ENCODE assay signal across 8 mouse cellular contexts in genomic region chr17:45686093-45686619, GRCm38 (mm10). TPM values are rescaled to one million over a fixed set of nuclear protein-coding genes. Genes with fewer than 3 reads are reported as not detected.
A peak's percentile ranks its signal among the peaks of the same experiment; 100 is the strongest.
DNase-seq lines count a peak whose midpoint lies in the region; ATAC-seq and TF ChIP-seq lines count a peak whose summit lies in the region.

TSS of gene Mrpl14 (plus strand) at chr17:45686322.

- H3K9me3 ChIP-seq in CH12.LX (replicated peaks; ENCODE audit: low read length): peaks cover 3% of the 10 kb centered on the region
- no peaks in the 10 kb centered on the region for H3K9me3 ChIP-seq in forebrain, embryonic 13.5 days (replicated peaks)
- H3K9me3 ChIP-seq in liver, postnatal 0 days (ENCODE audit: low read length): no peaks in the 10 kb centered on the region
- no peaks in the 10 kb centered on the region for H3K9me3 ChIP-seq in neural tube, embryonic 14.5 days (ENCODE audit: control insufficient read depth, low read length)

- H3K4me1 ChIP-seq in CH12.LX (ENCODE audit: control insufficient read depth in 1 of 2, insufficient read depth in 2 of 2): peaks cover 4 to 27% of the 10 kb centered on the region in 2 experiments
- H3K4me1 ChIP-seq in forebrain, embryonic 13.5 days: peaks cover 29% of the 10 kb centered on the region
- H3K4me1 ChIP-seq in liver, postnatal 0 days (ENCODE audit: insufficient read depth): peaks cover 21% of the 10 kb centered on the region
- peaks cover 14% of the 10 kb centered on the region; the same call in 1 of the 2 replicates for H3K4me1 ChIP-seq in neural tube, embryonic 14.5 days (ENCODE audit: control insufficient read depth, insufficient read depth, low read length)

- no peak for TF ChIP-seq EP300 in CH12.LX (IDR thresholded peaks at IDR 0.05; ENCODE audit: low read length)
- TF ChIP-seq EP300 in liver, postnatal 0 days (IDR thresholded peaks at IDR 0.05; ENCODE audit: low read depth): no peak

- peak; percentile 87 for DNase-seq in CH12.LX (ENCODE audit: extremely low read depth)
- peak; percentile 91 for DNase-seq in c-Kit-positive CD71-positive TER-119-positive erythroid progenitor cells, embryonic 14.5 days (ENCODE audit: low spot score)
- peak; percentile 93 to 95 for DNase-seq in heart, postnatal 10 days
- DNase-seq in large intestine, adult 2 months (ENCODE audit: low read depth, low spot score): no peak
- DNase-seq in liver, postnatal 0 days: peak; percentile 96
- peak; percentile 99 for DNase-seq in testis, postnatal 10 days (ENCODE audit: low spot score)

- H3K4me2 ChIP-seq in CH12.LX (ENCODE audit: insufficient read depth, low read depth, poor library complexity, severe bottlenecking): peak within 1 kb of the TSS; percentile 85
- peak within 1 kb of the TSS; percentile 79 for H3K4me2 ChIP-seq in forebrain, embryonic 13.5 days
- peak within 1 kb of the TSS; percentile 100 for H3K4me2 ChIP-seq in liver, postnatal 0 days (ENCODE audit: low read depth, low read length)
- H3K4me2 ChIP-seq in neural tube, embryonic 14.5 days (ENCODE audit: low read depth, low read length): peak within 1 kb of the TSS; percentile 71

- peak within 1 kb of the TSS; percentile 69 to 93 (median 72) for H3K4me3 ChIP-seq in CH12.LX (replicated peaks in 1 of 3; ENCODE audit: low read depth in 2 of 3, low read length in 2 of 3, poor library complexity in 1 of 3)
- peak within 1 kb of the TSS; percentile 83 for H3K4me3 ChIP-seq in forebrain, embryonic 13.5 days
- peak within 1 kb of the TSS; percentile 94 for H3K4me3 ChIP-seq in liver, postnatal 0 days (ENCODE audit: low read depth, low read length)
- H3K4me3 ChIP-seq in neural tube, embryonic 14.5 days (ENCODE audit: low read depth, low read length): peak within 1 kb of the TSS; percentile 88

- peaks cover 0 to 17% of the 10 kb centered on the region in 2 experiments for H3K36me3 ChIP-seq in CH12.LX (replicated peaks in 1 of 2; ENCODE audit: control insufficient read depth in 1 of 2, insufficient read depth in 1 of 2, low read length in 1 of 2)
- H3K36me3 ChIP-seq in forebrain, embryonic 13.5 days (ENCODE audit: poor library complexity, severe bottlenecking): no peaks in the 10 kb centered on the region
- H3K36me3 ChIP-seq in liver, postnatal 0 days (replicated peaks; ENCODE audit: insufficient read depth, low read length): 0 out of 2 replicates have a peak, but pooled peaks cover 3% of the 10 kb centered on the region
- no peaks in the 10 kb centered on the region for H3K36me3 ChIP-seq in neural tube, embryonic 14.5 days (ENCODE audit: control insufficient read depth, insufficient read depth, low read length)

- no peaks in the 10 kb centered on the region for H3K27me3 ChIP-seq in CH12.LX (replicated peaks)
- H3K27me3 ChIP-seq in forebrain, embryonic 13.5 days: no peaks in the 10 kb centered on the region
- H3K27me3 ChIP-seq in liver, postnatal 0 days (ENCODE audit: insufficient read depth, low read length): no peaks in the 10 kb centered on the region
- no peaks in the 10 kb centered on the region for H3K27me3 ChIP-seq in neural tube, embryonic 14.5 days (ENCODE audit: control insufficient read depth, insufficient read depth, low read length)

- ATAC-seq in forebrain, embryonic 13.5 days: peak; percentile 90
- ATAC-seq in liver, postnatal 0 days: peak; percentile 89
- ATAC-seq in neural tube, embryonic 14.5 days (ENCODE audit: low read depth): peak; percentile 87

- intact Hi-C loops in heart, postnatal 10 days (cut with DNase I): no loop called here

- dilution Hi-C loops in CH12.LX (cut with MboI; ENCODE audit: extremely low pct_ligation_motif_present, extremely low pct_unique_long_range_greater_than_20kb, low sequenced_read_pairs): no loop called here

- WGBS in forebrain, embryonic 13.5 days: under 1% methylated on average over 29 of the region's 50 CpGs
- 2% methylated on average over 48 of the region's 50 CpGs for WGBS in large intestine, adult 2 months
- WGBS in liver, postnatal 0 days (ENCODE audit: insufficient replicate concordance): 1% methylated on average over 41 of the region's 50 CpGs
- WGBS in neural tube, embryonic 14.5 days: 2% methylated on average over 25 of the region's 50 CpGs

- TF ChIP-seq POLR2A in CH12.LX (IDR thresholded peaks at IDR 0.05; ENCODE audit: low read depth, low read length): peak; percentile 83

- no peak for TF ChIP-seq CTCF in CH12.LX (conservative IDR thresholded peaks at IDR 0.05 in 1 of 2, IDR thresholded peaks at IDR 0.05 in 1 of 2; ENCODE audit: low read depth in 2 of 2, low read length in 2 of 2)
- TF ChIP-seq CTCF in liver, postnatal 0 days (IDR thresholded peaks at IDR 0.05; ENCODE audit: low read depth): 0 out of 2 replicates have a peak, but pooled peaks have one; percentile 12

- TF ChIP-seq RAD21 in CH12.LX (IDR thresholded peaks at IDR 0.05; ENCODE audit: low read depth, low read length): no peak

- H3K27ac ChIP-seq in CH12.LX (ENCODE audit: insufficient read depth, low read depth): peak within 1 kb of the TSS; percentile 17; the same call in 1 of the 2 replicates
- peak within 1 kb of the TSS; percentile 89 for H3K27ac ChIP-seq in forebrain, embryonic 13.5 days
- peak within 1 kb of the TSS; percentile 79 for H3K27ac ChIP-seq in liver, postnatal 0 days (ENCODE audit: low read depth)
- peak within 1 kb of the TSS; percentile 92 for H3K27ac ChIP-seq in neural tube, embryonic 14.5 days (ENCODE audit: low read depth, low read length)

- H3K9ac ChIP-seq in CH12.LX (ENCODE audit: insufficient read depth, low read depth): peak within 1 kb of the TSS; percentile 91
- H3K9ac ChIP-seq in forebrain, embryonic 13.5 days: peak within 1 kb of the TSS; percentile 95
- H3K9ac ChIP-seq in liver, postnatal 0 days (replicated peaks): peak within 1 kb of the TSS; percentile 94
- H3K9ac ChIP-seq in neural tube, embryonic 14.5 days (replicated peaks; ENCODE audit: low read depth, low read length): peak within 1 kb of the TSS; percentile 93

- H3K79me2 ChIP-seq in CH12.LX (replicated peaks; ENCODE audit: control insufficient read depth, extremely low read depth, insufficient read depth, poor library complexity, severe bottlenecking): no peaks in the 10 kb centered on the region; the same call in 1 of the 2 replicates

- in situ Hi-C loops in CH12.LX (cut with MboI; ENCODE audit: low pct_ligation_motif_present, low pct_unique_long_range_greater_than_20kb, low sequenced_read_pairs): no loop called here

TF ChIP-seq in CH12.LX, 34 proteins besides CTCF, POLR2A, EP300 and RAD21:
- TF ChIP-seq MAZ (IDR thresholded peaks at IDR 0.05; ENCODE audit: low read depth, low read length): peak; percentile 82
- TF ChIP-seq USF1 (IDR thresholded peaks at IDR 0.05; ENCODE audit: low read depth, low read length): no peak
- 0 out of 2 replicates have a peak, but pooled peaks have one; percentile 35 for TF ChIP-seq TBP (conservative IDR thresholded peaks at IDR 0.05; ENCODE audit: low read depth, low read length)
- TF ChIP-seq MEF2A (IDR thresholded peaks at IDR 0.05; ENCODE audit: borderline replicate concordance, low read depth, low read length): peak; percentile 7; the same call in 1 of the 2 replicates
- TF ChIP-seq MYC (IDR thresholded peaks at IDR 0.05; ENCODE audit: low read depth, low read length): 0 out of 2 replicates have a peak, but pooled peaks have one; percentile 28
- no peak for TF ChIP-seq RCOR1 (conservative IDR thresholded peaks at IDR 0.05; ENCODE audit: low read depth, low read length)
- TF ChIP-seq ZC3H11A (IDR thresholded peaks at IDR 0.05; ENCODE audit: low read depth, low read length): no peak
- 0 out of 2 replicates have a peak, but pooled peaks have one; percentile 54 for TF ChIP-seq ZMIZ1 (IDR thresholded peaks at IDR 0.05; ENCODE audit: low read depth, low read length)
- peak; percentile 21; the same call in 1 of the 2 replicates for TF ChIP-seq IRF4 (IDR thresholded peaks at IDR 0.05; ENCODE audit: low read depth, low read length)
- peak; percentile 64 for TF ChIP-seq SIN3A (IDR thresholded peaks at IDR 0.05; ENCODE audit: low read length)
- TF ChIP-seq GABPA (IDR thresholded peaks at IDR 0.05; ENCODE audit: insufficient replicate concordance, low read depth, low read length): no peak
- TF ChIP-seq MXI1 (IDR thresholded peaks at IDR 0.05; ENCODE audit: low read depth, low read length): peak; percentile 54; the same call in 1 of the 2 replicates
- TF ChIP-seq BHLHE40 (IDR thresholded peaks at IDR 0.05; ENCODE audit: low read depth, low read length): no peak
- TF ChIP-seq E2F4 (IDR thresholded peaks at IDR 0.05; ENCODE audit: insufficient replicate concordance, low read depth, low read length): peak; percentile 77; the same call in 1 of the 2 replicates
- TF ChIP-seq MAX (IDR thresholded peaks at IDR 0.05; ENCODE audit: low read length): 0 out of 2 replicates have a peak, but pooled peaks have one; percentile 24
- peak; percentile 78 for TF ChIP-seq CHD2 (IDR thresholded peaks at IDR 0.05; ENCODE audit: low read length)
- TF ChIP-seq TCF12 (IDR thresholded peaks at IDR 0.05; ENCODE audit: low read depth, low read length): peak; percentile 46; the same call in 1 of the 2 replicates
- peak; percentile 75 for TF ChIP-seq NELFE (IDR thresholded peaks at IDR 0.05; ENCODE audit: low read depth, low read length)
- 0 out of 2 replicates have a peak, but pooled peaks have one; percentile 15 for TF ChIP-seq UBTF (IDR thresholded peaks at IDR 0.05; ENCODE audit: low read depth, low read length)
- peak; percentile 92 for TF ChIP-seq NRF1 (IDR thresholded peaks at IDR 0.05; ENCODE audit: low read depth, low read length)
- TF ChIP-seq ELF1 (IDR thresholded peaks at IDR 0.05; ENCODE audit: low read depth, low read length): 0 out of 2 replicates have a peak, but pooled peaks have one; percentile 50
- TF ChIP-seq HCFC1 (IDR thresholded peaks at IDR 0.05; ENCODE audit: low read depth, low read length): peak; percentile 66
- TF ChIP-seq ZNF384 (IDR thresholded peaks at IDR 0.05; ENCODE audit: low read depth, low read length): 0 out of 2 replicates have a peak, but pooled peaks have one; percentile 24

RNA-seq across cellular contexts. Expression of gene Mrpl14, which starts in this region (rescaled TPM):
- total RNA-seq in CH12.LX (2012; rRNA removed) (33.4 and 46.1 TPM in 2 replicates), CH12.LX (2014; rRNA removed) (48.5 and 56.9 TPM in 2 replicates)
- 62.5 and 67.7 TPM in 2 replicates for polyA plus RNA-seq in CH12.LX (2012; ENCODE audit: insufficient read length, low read depth)
- polyA plus RNA-seq in forebrain, embryonic 13.5 days (2015; fragmentation: Nextera tagmentation; extraction: Ambion mirVana): 116 and 125 TPM in 2 replicates
- total RNA-seq in heart, postnatal 10 days (2021): 100 to 1,000 TPM in 1 of 2 experiments, 10 to 100 TPM in 1; 94.7 to 108 TPM
- 112 and 134 TPM in 2 replicates for polyA plus RNA-seq in large intestine, adult 2 months (2012; rRNA removed)
- polyA plus RNA-seq in liver, postnatal 0 days (2015; fragmentation: Nextera tagmentation; extraction: Ambion mirVana): 113 TPM in 2 replicates
- polyA plus RNA-seq in neural tube, embryonic 14.5 days (2014; fragmentation: Nextera tagmentation; extraction: Ambion mirVana): 110 and 129 TPM in 2 replicates

Comparison
In these comparisons a context has a peak if more than half of its experiments do, and no peak if none do; other contexts are left out.
1. H3K27ac ChIP-seq: peak in every context shown above with its lines; median percentile 92 in neural tube, embryonic 14.5 days; 89 in forebrain, embryonic 13.5 days; 79 in liver, postnatal 0 days; 17 in CH12.LX.